Mouse (Mus musculus): ENCODE data around the gene Khk. TPM values are rescaled to one million over a fixed set of nuclear protein-coding genes. Genes with fewer than 3 reads are reported as not detected.

The Khk gene
- polyA plus RNA-seq, 1 experiment from 2014 or later, result 33.1 TPM

- peaks cover 40% of the 10 kb centered on the region for H3K4me1 ChIP-seq (replicated peaks)
- H3K4me3 ChIP-seq (replicated peaks), result no peak overlapping the region
- H3K27ac ChIP-seq (replicated peaks), result no peak overlapping the region
- H3K9ac ChIP-seq, result no peak overlapping the region
- H3K27me3 ChIP-seq, result no peaks in the 10 kb centered on the region
- no peaks in the 10 kb centered on the region for H3K9me3 ChIP-seq (replicated peaks)
- H3K36me3 ChIP-seq (replicated peaks), result peaks cover 59% of the 10 kb centered on the region
- ATAC-seq (ENCODE audit: insufficient read depth), result no peak
- 80% methylated on average over 6 of the region's 6 CpGs for WGBS (ENCODE audit: insufficient replicate concordance)
- no peak overlapping the region for H3K4me2 ChIP-seq
These were observed 34.5 kb downstream of the Khk start for GRCm38 (mm10) chr5:30955751-30956150.

DNA sequence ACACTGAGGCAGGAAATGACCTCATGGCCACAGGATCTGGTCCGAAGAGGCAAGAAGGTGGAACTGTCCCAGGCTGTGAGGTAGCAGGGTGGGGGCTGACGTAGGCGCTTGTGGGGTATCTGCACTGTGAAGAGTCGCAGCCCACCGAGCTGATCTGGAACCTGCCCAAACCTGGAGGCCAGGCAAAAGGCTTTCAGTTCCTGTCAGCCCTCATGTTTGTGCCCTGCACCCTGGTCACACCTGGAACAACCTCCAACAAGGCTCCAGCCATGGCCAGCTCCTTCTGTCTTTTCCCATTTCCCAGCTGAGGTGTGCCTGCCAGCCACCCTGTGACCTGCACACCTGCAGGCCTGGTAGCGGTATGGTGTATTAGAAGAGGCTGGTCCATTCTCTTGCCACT is 36.7 kb downstream of the Khk start:
- peaks cover 48% of the 10 kb centered on the region for H3K4me1 ChIP-seq (replicated peaks)
- WGBS (ENCODE audit: insufficient replicate concordance), result 81% methylated on average over 6 of the region's 6 CpGs
- H3K4me2 ChIP-seq, result peak overlapping the region; percentile 86
- H3K9me3 ChIP-seq (replicated peaks), result no peaks in the 10 kb centered on the region
- no peak overlapping the region for H3K27ac ChIP-seq (replicated peaks)
- no peak for ATAC-seq (ENCODE audit: insufficient read depth)
- peaks cover 52% of the 10 kb centered on the region for H3K36me3 ChIP-seq (replicated peaks)
- H3K9ac ChIP-seq, result no peak overlapping the region
- no peak overlapping the region for H3K4me3 ChIP-seq (replicated peaks)
- no peaks in the 10 kb centered on the region for H3K27me3 ChIP-seq

DNA sequence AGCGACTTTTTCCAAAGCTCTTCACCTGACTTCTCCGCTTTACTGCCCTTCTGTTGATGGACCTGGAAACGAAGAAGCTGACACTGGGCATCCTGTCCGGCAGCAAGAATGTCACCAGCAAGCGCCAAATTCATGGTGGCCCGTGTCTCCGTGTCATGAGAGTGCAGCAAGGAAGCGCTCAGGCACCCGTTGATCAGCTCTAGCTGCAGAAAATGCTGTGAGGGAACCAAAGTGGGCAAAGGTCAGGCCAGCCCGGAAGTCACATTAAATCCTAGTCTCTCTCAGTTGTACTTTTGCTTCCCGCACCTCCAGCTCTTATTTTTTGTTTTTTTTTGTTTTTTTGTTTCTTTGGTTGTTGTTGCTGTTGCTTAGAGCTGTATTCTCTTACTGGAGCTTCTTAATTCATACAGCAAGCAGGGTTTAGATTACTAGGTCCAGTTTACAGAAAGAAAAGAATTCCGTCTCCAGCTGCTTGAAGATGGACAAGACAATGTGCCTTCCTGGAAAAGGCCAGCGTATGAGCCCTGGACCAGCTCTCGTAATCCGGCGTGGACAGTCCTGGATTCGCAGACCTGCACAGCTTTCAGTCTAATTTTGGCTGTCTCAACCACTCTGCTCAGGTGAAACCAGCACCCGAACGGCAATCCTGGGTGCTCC is 38.1 kb downstream of the Khk start:
- peaks cover 37% of the 10 kb centered on the region for H3K36me3 ChIP-seq (replicated peaks)
- no peaks in the 10 kb centered on the region for H3K9me3 ChIP-seq (replicated peaks)
- H3K4me2 ChIP-seq, result peak overlapping the region; percentile 86
- H3K4me1 ChIP-seq (replicated peaks), result peaks cover 40% of the 10 kb centered on the region
- H3K27me3 ChIP-seq, result no peaks in the 10 kb centered on the region
- H3K9ac ChIP-seq, result peak overlapping the region; percentile 85
- 29% methylated on average over 19 of the region's 19 CpGs for WGBS (ENCODE audit: insufficient replicate concordance)
- no peak for ATAC-seq (ENCODE audit: insufficient read depth)
- H3K27ac ChIP-seq (replicated peaks), result peak overlapping the region; percentile 80
- H3K4me3 ChIP-seq (replicated peaks), result peak overlapping the region; percentile 81

DNA sequence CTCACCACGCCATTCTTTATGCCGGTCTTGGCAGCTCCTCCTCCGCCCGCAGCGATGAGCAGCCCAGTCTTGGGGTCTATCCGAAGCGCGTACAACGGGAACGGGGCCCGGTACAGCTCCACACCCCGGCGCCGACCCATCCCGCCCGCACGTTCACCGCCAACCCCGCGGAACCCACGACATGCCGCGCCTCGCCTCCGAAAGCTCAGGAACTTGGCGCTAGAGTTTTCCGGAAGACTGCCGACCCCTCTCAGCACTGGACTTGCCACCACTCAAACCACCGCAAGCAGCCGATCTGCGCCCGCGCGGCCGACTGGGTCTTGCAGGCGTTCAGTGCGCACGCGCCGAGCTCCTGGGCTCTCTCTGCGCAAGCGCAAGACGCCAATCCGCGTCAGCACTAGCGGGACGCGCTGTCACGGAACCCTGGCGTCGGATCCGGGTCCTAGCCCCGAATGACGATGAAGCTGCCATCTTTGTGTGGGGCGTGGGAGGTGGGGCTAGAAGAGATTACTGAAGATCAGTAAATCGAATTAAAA is 38.8 kb downstream of the Khk start, which contains the start of gene Preb:
Gene Preb, minus strand, starts transcription at position 396 of the 536 bp plus-strand sequence.
- no peaks in the 10 kb centered on the region for H3K27me3 ChIP-seq
- H3K4me3 ChIP-seq (replicated peaks), result peak within 1 kb of the TSS; percentile 81
- H3K27ac ChIP-seq (replicated peaks), result peak within 1 kb of the TSS; percentile 80

GRCm38 (mm10) chr5:30960814-30961213 is 39.6 kb downstream of the Khk start:
- Histone ChIP-seq H3K27me3 (no peaks in the 10 kb centered on the region), H3K4me3 (replicated peaks) (peak overlapping the region; percentile 81), H3K9ac (no peak overlapping the region), H3K4me1 (replicated peaks) (peaks cover 44% of the 10 kb centered on the region), H3K9me3 (replicated peaks) (no peaks in the 10 kb centered on the region), H3K27ac (replicated peaks) (peak overlapping the region; percentile 59), H3K4me2 (peak overlapping the region; percentile 86), H3K36me3 (replicated peaks) (peaks cover 23% of the 10 kb centered on the region)
- no peak for ATAC-seq (ENCODE audit: insufficient read depth)
- WGBS (ENCODE audit: insufficient replicate concordance), result 79% methylated on average over 2 of the region's 2 CpGs

More for the DNA sequence above, 38.8 kb downstream of the Khk start, which contains the start of gene Preb:
- no peaks in the 10 kb centered on the region for H3K9me3 ChIP-seq (replicated peaks)
- peak within 1 kb of the TSS; percentile 85 for H3K9ac ChIP-seq
- peaks cover 40% of the 10 kb centered on the region for H3K4me1 ChIP-seq (replicated peaks)
- peaks cover 30% of the 10 kb centered on the region for H3K36me3 ChIP-seq (replicated peaks)
- peak; percentile 90 for ATAC-seq (ENCODE audit: insufficient read depth)
- under 1% methylated on average over 56 of the region's 56 CpGs for WGBS (ENCODE audit: insufficient replicate concordance)
- peak within 1 kb of the TSS; percentile 86 for H3K4me2 ChIP-seq

- peak overlapping the region; percentile 59 for H3K27ac ChIP-seq (replicated peaks)
- H3K4me3 ChIP-seq (replicated peaks), result no peak overlapping the region
- H3K27me3 ChIP-seq, result no peaks in the 10 kb centered on the region
- peaks cover 19% of the 10 kb centered on the region for H3K36me3 ChIP-seq (replicated peaks)
- H3K4me1 ChIP-seq (replicated peaks), result peaks cover 45% of the 10 kb centered on the region
- no peak for ATAC-seq (ENCODE audit: insufficient read depth)
- H3K4me2 ChIP-seq, result no peak overlapping the region
- no peak overlapping the region for H3K9ac ChIP-seq
- no peaks in the 10 kb centered on the region for H3K9me3 ChIP-seq (replicated peaks)
- WGBS (ENCODE audit: insufficient replicate concordance), result 26% methylated on average over 10 of the region's 10 CpGs
These were observed 40.6 kb downstream of the Khk start for GRCm38 (mm10) chr5:30961545-30962505.

- H3K4me1 ChIP-seq (replicated peaks), result peaks cover 31% of the 10 kb centered on the region
- no peak for ATAC-seq (ENCODE audit: insufficient read depth)
These were observed 42.7 kb downstream of the Khk start for GRCm38 (mm10) chr5:30963916-30964315.

DNA sequence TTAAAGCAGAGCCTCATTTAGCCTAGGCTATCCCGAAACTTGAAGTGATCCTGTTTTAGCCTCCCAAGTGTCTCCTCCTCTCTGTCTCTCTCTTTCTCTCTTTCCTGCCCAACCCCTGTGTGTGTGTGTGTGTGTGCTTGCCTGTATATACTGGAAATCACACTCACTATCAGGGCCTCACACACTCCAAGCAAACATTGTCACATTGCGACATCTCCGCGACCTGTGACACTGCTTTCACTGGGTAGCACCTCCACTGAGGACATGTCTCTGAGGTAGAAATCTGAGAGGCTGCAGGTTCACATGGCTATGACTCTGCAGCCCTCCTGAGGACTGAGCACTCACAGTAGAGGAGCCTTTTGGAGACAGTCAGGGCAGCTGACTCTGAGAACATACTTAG is 45.0 kb downstream of the Khk start:
- no peak overlapping the region for H3K9ac ChIP-seq
- WGBS (ENCODE audit: insufficient replicate concordance), result 67% methylated on average over 4 of the region's 4 CpGs
- H3K27ac ChIP-seq (replicated peaks), result no peak overlapping the region
- H3K4me1 ChIP-seq (replicated peaks), result peaks cover 25% of the 10 kb centered on the region
- H3K27me3 ChIP-seq, result no peaks in the 10 kb centered on the region; the same call in 1 of the 2 replicates
- H3K9me3 ChIP-seq (replicated peaks), result no peaks in the 10 kb centered on the region
- ATAC-seq (ENCODE audit: insufficient read depth), result peak; percentile 62; the same call in 1 of the 2 replicates
- H3K36me3 ChIP-seq (replicated peaks), result no peaks in the 10 kb centered on the region
- H3K4me2 ChIP-seq, result no peak overlapping the region
- no peak overlapping the region for H3K4me3 ChIP-seq (replicated peaks)

More at GRCm38 (mm10) chr5:30963916-30964315, 42.7 kb downstream of the Khk start:
- 0 out of 2 replicates have a peak, but pooled peaks cover 2% of the 10 kb centered on the region for H3K36me3 ChIP-seq (replicated peaks)
- H3K9ac ChIP-seq, result no peak overlapping the region
- no peaks in the 10 kb centered on the region for H3K27me3 ChIP-seq
- H3K4me2 ChIP-seq, result no peak overlapping the region
- H3K9me3 ChIP-seq (replicated peaks), result no peaks in the 10 kb centered on the region
- H3K27ac ChIP-seq (replicated peaks), result no peak overlapping the region
- 73% methylated on average over 3 of the region's 3 CpGs for WGBS (ENCODE audit: insufficient replicate concordance)
- no peak overlapping the region for H3K4me3 ChIP-seq (replicated peaks)

- no peak within 1 kb of the TSS for H3K4me2 ChIP-seq
- no peaks in the 10 kb centered on the region for H3K9me3 ChIP-seq (replicated peaks)
- no peak for ATAC-seq (ENCODE audit: insufficient read depth)
- H3K36me3 ChIP-seq (replicated peaks), result no peaks in the 10 kb centered on the region
- no peak within 1 kb of the TSS for H3K4me3 ChIP-seq (replicated peaks)
- H3K27me3 ChIP-seq, result no peaks in the 10 kb centered on the region; the same call in 1 of the 2 replicates
- H3K4me1 ChIP-seq (replicated peaks), result peaks cover 16% of the 10 kb centered on the region
- no peak within 1 kb of the TSS for H3K27ac ChIP-seq (replicated peaks)
- 57% methylated on average over 8 of the region's 8 CpGs for WGBS (ENCODE audit: insufficient replicate concordance)
- H3K9ac ChIP-seq, result no peak within 1 kb of the TSS
These were observed 47.2 kb downstream of the Khk start, which contains the start of gene Tcf23 for GRCm38 (mm10) chr5:30968416-30968815. Gene Tcf23 (plus strand): TSS chr5:30968662.

- H3K4me2 ChIP-seq, result no peak overlapping the region
- 17% methylated on average over 2 of the region's 2 CpGs for WGBS (ENCODE audit: insufficient replicate concordance)
- no peak overlapping the region for H3K9ac ChIP-seq
- no peak overlapping the region for H3K27ac ChIP-seq (replicated peaks)
- peaks cover 16% of the 10 kb centered on the region for H3K4me1 ChIP-seq (replicated peaks)
- H3K4me3 ChIP-seq (replicated peaks), result no peak overlapping the region
- H3K9me3 ChIP-seq (replicated peaks), result no peaks in the 10 kb centered on the region
- no peak for ATAC-seq (ENCODE audit: insufficient read depth)
- no peaks in the 10 kb centered on the region for H3K36me3 ChIP-seq (replicated peaks)
- no peaks in the 10 kb centered on the region; the same call in 1 of the 2 replicates for H3K27me3 ChIP-seq
These were observed 48.2 kb downstream of the Khk start for GRCm38 (mm10) chr5:30969440-30969839.
